Mouse (Mus musculus): Measurements from ENCODE around the gene Slc4a1.

Slc4a1 gene

GRCm38 (mm10) chr11:102319941-102320685, 45.9 kb downstream of the Slc4a1 start:
- peak; percentile 89 to 95 for DNase-seq

DNA sequence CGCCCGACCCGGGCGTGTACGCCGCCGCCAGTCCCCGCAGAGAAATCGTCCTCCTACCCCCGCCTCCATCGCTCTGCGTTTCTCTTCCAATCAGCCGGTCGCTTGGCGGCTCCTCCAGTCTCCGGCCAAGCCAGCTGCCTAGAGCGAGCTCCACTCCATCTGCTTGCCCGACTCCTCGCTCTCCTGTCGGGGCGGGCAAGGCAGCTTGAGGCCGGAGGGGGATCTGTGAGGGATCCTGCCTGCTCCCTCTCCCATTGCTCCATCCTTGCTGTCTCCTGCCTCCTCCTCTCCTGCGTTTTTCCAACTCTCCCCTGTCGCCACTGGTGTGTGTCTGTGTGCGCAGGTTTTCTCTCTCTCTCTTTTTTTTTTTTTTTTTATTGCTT, 46.6 kb downstream of the Slc4a1 start, which contains the start of gene Ubtf:
Gene Ubtf (minus strand): TSS at position 333 of the 383 bp plus-strand sequence.
- peak; percentile 81 to 93 for DNase-seq

DNA sequence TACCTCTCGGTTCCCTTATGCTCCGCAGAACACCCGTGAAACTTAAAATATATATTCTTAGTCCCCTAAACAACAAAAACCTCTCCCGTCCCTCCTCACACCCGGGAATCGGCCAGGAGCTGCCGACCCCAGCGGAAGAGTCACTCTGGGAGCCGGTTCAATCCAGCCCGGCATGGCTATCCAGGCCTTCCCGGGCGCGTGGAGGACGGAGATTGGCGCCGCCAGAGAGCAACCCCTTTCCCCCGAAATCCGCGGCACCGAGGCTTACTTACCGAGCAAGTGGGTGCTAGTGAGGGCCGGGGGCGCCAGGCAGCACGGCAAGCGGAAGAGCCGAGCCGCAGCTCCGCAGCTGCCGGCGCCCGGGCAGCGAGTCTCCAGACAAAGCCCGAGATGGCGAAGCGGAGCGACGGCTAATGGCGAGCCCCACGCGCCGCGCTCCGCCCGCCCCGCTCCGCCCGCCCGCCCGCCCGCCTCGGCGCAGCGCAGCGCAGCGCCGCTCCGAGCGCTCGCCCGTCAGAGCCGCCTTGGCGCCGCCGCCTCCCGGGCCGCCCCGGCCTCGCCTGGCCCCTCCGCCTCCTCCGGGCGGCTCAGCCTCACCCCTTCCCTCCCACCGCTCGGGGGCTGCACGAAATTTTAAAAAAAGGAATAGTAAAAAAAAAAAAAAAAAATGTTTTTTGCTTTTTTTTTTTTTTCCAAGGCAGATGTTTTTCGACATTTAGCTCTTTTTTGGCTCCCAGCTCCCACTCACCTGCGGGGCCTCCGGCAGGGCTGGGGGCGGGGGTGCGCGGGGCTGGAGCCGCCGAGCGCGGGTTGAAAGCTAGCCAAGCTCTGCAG, 47.2 kb downstream of the Slc4a1 start:
- DNase-seq, result peak; percentile 56 to 78

- peak; percentile 83 to 94 for DNase-seq
These were observed 48.0 kb downstream of the Slc4a1 start for GRCm38 (mm10) chr11:102317901-102318575.

- DNase-seq, result no peak
These were observed 48.6 kb downstream of the Slc4a1 start for GRCm38 (mm10) chr11:102317298-102317900.

DNA sequence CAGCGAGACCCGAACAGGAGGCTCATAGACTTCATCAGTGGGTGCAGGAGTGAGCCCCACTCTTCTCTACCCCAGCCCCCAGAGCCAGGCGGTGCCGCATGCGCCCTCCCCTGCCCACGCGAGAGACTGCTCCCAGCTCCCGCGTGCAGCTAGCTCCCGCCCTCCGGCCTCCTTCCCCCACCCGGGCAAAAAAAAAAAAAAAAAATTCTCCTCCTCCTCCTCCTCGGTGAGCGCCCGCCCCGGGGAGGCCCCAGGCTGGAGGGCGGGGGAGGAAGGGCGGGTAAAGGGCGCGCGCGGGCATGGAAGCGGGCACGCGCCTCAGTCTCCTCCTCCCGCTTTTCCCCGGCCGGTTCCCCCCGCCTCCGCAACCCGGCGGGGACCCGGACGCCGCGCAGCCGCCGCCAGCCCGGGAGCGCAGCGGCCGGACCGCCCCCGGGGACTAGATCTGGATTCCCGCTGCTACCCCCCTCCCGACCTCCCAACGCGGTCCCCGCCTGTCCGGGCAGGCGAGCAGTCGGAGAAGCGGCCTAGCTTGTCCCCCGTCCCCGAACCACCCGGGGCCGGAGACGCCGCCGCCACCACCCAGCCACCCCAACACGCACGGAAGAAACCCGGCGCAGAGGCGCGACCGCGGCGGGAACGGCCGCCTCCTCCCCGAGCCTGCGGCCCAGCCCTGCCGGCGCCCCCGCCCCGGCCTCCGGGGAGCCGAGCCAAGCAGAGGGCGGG, 49.3 kb downstream of the Slc4a1 start:
- peak; percentile 90 to 95 for DNase-seq

GRCm38 (mm10) chr11:102315690-102316571, 50.1 kb downstream of the Slc4a1 start:
- DNase-seq, result peak in 1 of 2 experiments; percentile 60

GRCm38 (mm10) chr11:102314321-102314720, 51.7 kb downstream of the Slc4a1 start:
- DNase-seq, result no peak

DNA sequence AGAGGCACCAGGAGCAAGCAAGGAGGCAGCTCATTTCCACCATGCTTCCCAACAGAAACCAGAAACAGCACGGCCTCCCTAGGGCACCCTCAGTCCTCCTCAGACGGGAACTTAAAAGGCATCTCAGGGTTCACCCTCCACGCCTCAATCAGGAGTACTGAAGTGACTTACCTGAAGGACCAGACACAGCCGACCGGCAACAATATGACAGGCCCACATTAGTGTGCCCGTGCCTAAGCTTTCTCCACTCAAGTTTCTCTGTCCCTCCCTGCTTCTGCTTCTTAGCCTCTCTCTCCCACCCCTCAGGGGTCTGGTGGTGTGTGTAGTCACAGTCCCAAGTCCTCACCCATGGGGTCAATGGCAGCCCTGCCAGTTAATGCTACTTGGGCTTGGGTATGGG, 53.4 kb downstream of the Slc4a1 start:
- DNase-seq, result no peak

DNA sequence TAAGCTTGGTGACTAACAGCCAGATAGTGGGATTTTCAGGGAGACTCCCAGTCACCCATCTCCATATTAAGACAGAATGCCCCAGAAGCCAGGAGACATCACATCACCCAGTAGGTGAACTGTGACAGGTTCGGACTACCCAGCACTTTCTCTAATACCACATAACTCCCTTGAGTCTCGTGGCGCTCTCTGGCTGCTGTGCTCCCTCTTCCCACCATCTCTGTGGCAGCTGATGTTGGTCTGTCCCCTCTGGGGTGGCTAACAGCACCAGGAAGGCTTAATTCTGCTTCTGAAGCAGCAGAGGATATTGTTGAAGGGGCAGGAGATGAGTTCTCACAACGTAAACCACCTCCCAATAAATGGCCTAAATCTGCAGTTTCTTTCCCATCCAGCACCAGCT, 54.0 kb downstream of the Slc4a1 start:
- DNase-seq, result peak in 1 of 2 experiments; percentile 21

DNA sequence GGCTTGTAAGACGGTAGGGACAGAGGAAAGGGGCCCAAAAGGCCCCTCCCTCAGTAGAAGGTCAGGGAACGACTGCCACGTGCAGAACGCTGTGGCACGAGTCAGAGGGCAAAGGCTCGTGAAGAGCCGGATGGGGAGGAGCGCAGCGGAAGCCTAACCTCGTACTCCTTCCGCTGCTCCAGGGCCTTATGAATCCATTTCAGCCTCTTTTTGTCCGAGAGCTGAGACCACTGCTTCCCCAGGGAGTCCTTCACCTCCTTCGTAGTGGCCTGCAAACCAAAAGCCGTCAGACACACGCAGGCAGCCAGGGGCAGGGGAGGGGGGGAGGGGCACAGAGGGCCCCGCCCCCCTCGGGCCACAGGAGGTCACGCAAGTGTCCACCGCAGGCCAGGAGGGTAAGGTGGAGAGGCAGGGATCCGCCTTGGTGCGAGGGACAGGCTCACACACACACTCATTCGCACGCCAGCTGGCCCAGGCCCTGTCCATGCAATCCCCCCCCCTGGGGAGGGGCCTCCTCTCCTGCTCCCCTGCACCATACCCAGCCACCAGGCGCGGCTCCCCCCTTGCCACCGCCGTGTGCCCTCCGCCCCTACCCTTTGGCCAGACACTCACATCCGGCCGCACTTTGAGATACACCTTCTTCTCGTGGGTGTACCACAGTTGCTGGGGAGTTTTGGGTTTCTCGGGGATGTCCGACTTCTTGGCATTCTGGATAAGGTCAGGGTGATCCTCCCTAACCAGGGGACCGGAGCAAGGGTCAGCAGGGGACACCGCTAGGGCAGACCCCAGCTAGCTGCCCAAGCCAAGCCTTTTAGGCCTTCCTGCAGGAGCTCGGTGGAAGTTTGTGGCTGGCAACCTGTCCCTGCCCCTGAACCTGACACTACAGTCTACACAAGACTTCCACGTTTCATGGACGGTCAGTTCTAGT, 55.0 kb downstream of the Slc4a1 start:
- peak; percentile 9 to 72 for DNase-seq

GRCm38 (mm10) chr11:102309821-102310617, 56.0 kb downstream of the Slc4a1 start:
- peak in 1 of 2 experiments; percentile 57 for DNase-seq

DNA sequence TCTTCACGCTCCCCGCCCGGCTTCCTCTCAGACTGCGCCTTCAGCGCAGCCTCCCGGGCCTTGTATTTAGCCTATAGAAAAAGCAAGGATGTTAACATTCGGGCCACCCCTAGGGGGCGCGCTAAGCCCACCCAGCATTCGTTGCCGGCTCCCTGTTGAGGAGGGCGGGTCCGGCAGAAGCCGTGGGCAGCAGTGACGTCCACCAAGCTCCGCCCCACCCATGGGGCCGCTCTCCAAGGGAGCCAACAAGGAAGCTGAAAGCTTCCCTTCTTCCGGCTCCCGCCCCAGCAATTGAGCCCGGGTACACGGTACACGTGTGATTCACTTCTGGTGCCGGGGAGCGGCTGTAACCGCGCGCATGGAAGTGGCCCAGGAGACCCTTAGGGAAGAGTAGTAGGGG, 57.0 kb downstream of the Slc4a1 start:
- DNase-seq, result peak; percentile 96 to 98

- peak in 1 of 2 experiments; percentile 39 for DNase-seq
These were observed 57.9 kb downstream of the Slc4a1 start for GRCm38 (mm10) chr11:102308104-102308503.

DNA sequence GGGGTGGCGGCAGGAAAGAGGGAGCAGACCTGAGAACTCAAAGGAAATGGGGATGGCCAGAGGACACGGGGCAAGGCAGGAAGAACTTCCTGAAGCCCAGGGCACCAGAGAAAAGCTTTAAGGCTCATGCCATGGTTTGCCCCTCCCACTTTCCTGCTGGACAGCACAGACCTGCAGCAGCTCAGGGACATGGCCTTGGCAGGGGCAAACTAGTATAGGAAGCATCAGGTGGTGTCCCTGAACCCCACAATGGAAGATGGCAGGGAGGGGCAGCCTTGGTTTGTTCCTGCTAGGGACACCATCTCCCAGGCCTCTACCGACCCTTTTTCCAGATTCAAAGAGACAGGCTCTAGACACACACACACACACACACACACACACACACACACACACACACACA, 60.6 kb downstream of the Slc4a1 start:
- DNase-seq, result no peak

DNA sequence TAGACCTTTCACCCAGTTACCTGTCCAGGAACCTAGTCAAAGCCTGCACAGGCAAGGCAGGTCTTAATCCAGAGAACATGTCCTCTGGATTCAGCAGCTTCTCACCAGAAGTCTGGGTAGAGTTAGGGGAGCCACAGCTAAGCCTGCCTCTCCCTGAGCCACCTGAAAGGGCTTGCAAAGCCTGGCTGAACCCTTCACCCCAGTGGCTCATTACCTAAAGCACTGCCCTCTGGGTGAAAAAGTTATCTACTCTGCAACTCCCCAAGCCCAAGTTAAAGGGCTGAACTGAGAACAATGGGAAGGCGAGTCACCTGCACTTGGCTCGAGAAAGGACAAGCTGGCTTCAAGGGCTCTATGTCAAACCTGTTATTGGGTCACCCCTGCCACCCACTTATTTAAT, 61.9 kb downstream of the Slc4a1 start:
- no peak for DNase-seq

DNA sequence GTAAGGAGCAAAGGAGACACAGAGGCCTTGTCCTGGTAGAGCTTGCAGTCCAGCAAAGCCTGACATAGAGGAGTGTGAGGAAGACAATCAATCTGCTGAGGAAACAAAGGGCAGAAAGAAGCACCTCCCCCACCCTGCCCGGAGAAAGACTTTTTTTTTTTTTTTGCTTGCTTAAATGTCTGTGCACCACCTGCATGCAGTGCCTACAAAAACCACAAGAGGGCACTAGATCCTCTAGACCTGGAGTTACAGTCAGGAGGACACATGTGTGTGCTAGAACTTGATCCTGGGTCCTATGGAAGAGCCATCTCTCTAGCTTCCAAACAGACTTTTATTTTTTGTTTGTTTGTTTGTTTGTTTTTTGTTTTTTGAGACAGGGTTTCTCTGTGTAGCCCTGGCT, 66.2 kb downstream of the Slc4a1 start:
- peak; percentile 56 to 83 for DNase-seq

Measured in kidney, postnatal 25 days (tissue).